Comparison of ENCODE assay signal across 28 mouse cellular contexts in the genomic region with DNA sequence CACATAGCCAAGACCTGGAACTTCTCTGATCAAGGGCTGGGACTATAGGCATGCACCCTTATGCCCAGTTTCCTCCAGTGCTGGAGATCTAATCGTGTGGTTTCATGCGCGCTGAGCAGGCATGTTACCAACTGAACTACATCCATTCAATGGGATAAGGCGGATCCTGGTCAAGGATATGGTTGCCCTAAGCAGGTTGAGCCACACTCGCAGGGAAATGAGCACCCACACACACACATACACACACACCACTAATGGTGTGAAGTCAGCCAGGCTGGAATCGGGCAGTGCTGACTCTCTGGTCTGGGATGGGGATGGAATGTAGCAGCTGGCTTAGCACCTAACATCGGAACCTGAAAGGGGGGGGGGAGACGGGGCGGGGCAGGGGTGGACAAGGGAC. TPM values are rescaled to one million over a fixed set of nuclear protein-coding genes. Genes with fewer than 3 reads are reported as not detected.
DNase-seq lines count a peak whose midpoint lies in the region; ATAC-seq and TF ChIP-seq lines count a peak whose summit lies in the region.
"Had no signal": no experiment of that assay in that cellular context is flagged by ENCODE, and none has a peak within 500 bp of the region (broad histone marks: within the 10 kb centered on the region; RNA-seq: fewer than 3 reads in every experiment).

No protein-coding gene starts in this region.

- no peak for ATAC-seq in intestine, embryonic 15.5 days
- ATAC-seq: forebrain, postnatal 0 days; inflammation-experienced regulatory T-cells, adult 6 months had no signal

- TF ChIP-seq CTCF in C2C12 (IDR thresholded peaks at IDR 0.05; ENCODE audit: control insufficient read depth, insufficient read depth, insufficient read length), result no peak

- peaks cover 2% of the 10 kb centered on the region for H3K79me3 ChIP-seq in C2C12 (ENCODE audit: low read depth)

- H3K27me3 ChIP-seq in C2C12 (ENCODE audit: control insufficient read depth, insufficient read depth, insufficient read length), result no peaks in the 10 kb centered on the region
- H3K27me3 ChIP-seq in intestine, embryonic 15.5 days (replicated peaks), result no peaks in the 10 kb centered on the region
- H3K27me3 ChIP-seq: CH12.LX; embryonic facial prominence, embryonic 15.5 days; hindbrain, embryonic 13.5 days had no signal

- H3ac ChIP-seq in C2C12 (ENCODE audit: control insufficient read depth, insufficient read length, low read depth), result peak overlapping the region; percentile 2

- WGBS in intestine, embryonic 15.5 days, result 93% methylated on average over 9 of the region's 9 CpGs

- peaks cover 18% of the 10 kb centered on the region for H3K4me1 ChIP-seq in intestine, embryonic 15.5 days (replicated peaks)
- H3K4me1 ChIP-seq: liver, embryonic 13.5 days had no signal

- H3K4me3 ChIP-seq in C2C12 (ENCODE audit: insufficient read depth, poor library complexity, severe bottlenecking), result no peak overlapping the region
- H3K4me3 ChIP-seq in intestine, embryonic 15.5 days (replicated peaks), result no peak overlapping the region
- H3K4me3 ChIP-seq: embryonic facial prominence, embryonic 15.5 days; heart, adult 2 months; hindbrain, embryonic 13.5 days; left cerebral cortex, adult 2 months; liver, embryonic 13.5 days had no signal

- H3K9me3 ChIP-seq in intestine, embryonic 15.5 days, result no peaks in the 10 kb centered on the region
- H3K9me3 ChIP-seq: embryonic facial prominence, embryonic 15.5 days; hindbrain, embryonic 13.5 days had no signal

- H3K79me2 ChIP-seq in C2C12 (ENCODE audit: control insufficient read depth, insufficient read depth), result peaks cover 22% of the 10 kb centered on the region

- H3K27ac ChIP-seq in intestine, embryonic 15.5 days, result 0 out of 2 replicates have a peak overlapping the region, but pooled peaks have one; percentile 80
- H3K27ac ChIP-seq: embryonic facial prominence, embryonic 15.5 days; heart, adult 2 months; hindbrain, embryonic 13.5 days; left cerebral cortex, adult 2 months; liver, embryonic 13.5 days had no signal

- peak; percentile 46 for DNase-seq in kidney, adult 9 months
- DNase-seq in kidney, adult 18-20 months, result no peak
- peak; percentile 35 for DNase-seq in kidney, postnatal 14 days
- DNase-seq in right cerebral cortex, adult 18-20 months, result no peak
- DNase-seq in adrenal gland, adult 18-20 months (ENCODE audit: low spot score in 2 of 2), result no peak
- DNase-seq: adrenal gland, postnatal 25 days; cerebellum, adult 8-10 months; forebrain, postnatal 0 days; gastrocnemius, postnatal 25 days; heart, adult 2 months; heart, postnatal 36 days; layer of hippocampus, adult 9-11 months; liver, embryonic 13.5 days; lung, embryonic 14.5 days; right cerebral cortex, postnatal 14 days; spleen, adult 18-20 months; thymus, postnatal 14 days had no signal

- no peaks in the 10 kb centered on the region for H3K36me3 ChIP-seq in C2C12 (ENCODE audit: control insufficient read depth, insufficient read depth)
- no peaks in the 10 kb centered on the region for H3K36me3 ChIP-seq in intestine, embryonic 15.5 days
- H3K36me3 ChIP-seq: embryonic facial prominence, embryonic 15.5 days; G1E; hindbrain, embryonic 13.5 days; liver, embryonic 13.5 days had no signal

- H3K9ac ChIP-seq in intestine, embryonic 15.5 days, result no peak overlapping the region
- H3K9ac ChIP-seq: embryonic facial prominence, embryonic 15.5 days; forebrain, postnatal 0 days; hindbrain, embryonic 13.5 days; liver, embryonic 13.5 days; lung, embryonic 14.5 days had no signal

- no peak overlapping the region for H3K4me2 ChIP-seq in intestine, embryonic 15.5 days (replicated peaks)
- H3K4me2 ChIP-seq: embryonic facial prominence, embryonic 15.5 days; hindbrain, embryonic 13.5 days; liver, embryonic 13.5 days; midbrain, embryonic 11.5 days had no signal

TF ChIP-seq in C2C12, 6 proteins besides CTCF, POLR2A, EP300 and RAD21:
- TF ChIP-seq CEBPB (IDR thresholded peaks at IDR 0.05; ENCODE audit: low read depth) (no peak), MAX (IDR thresholded peaks at IDR 0.05) (peak; percentile 64), MYOD1 (IDR thresholded peaks at IDR 0.05; ENCODE audit: control insufficient read depth, insufficient read length, low read depth) (peak; percentile 84)

RNA-seq across cellular contexts. Expression of a gene that starts 11.8 kb away (rescaled TPM):
- 8.6 TPM for polyA plus RNA-seq in C2C12 (2012; fragmentation: generic; extraction: Trizol)
- 1.1 and 2.6 TPM in 2 replicates for polyA plus RNA-seq in intestine, embryonic 15.5 days (2015; fragmentation: Nextera tagmentation; extraction: Ambion mirVana)
- total RNA-seq in adrenal gland, adult 18-20 months (2021), result 10 to 100 TPM; 18.0 to 86.4 TPM
- total RNA-seq: G1E; megakaryocyte progenitor cell, adult 5-6 weeks; neutrophil, adult 5-6 weeks had no signal
- polyA plus RNA-seq: G1E; inflammation-experienced regulatory T-cells, adult 6 months had no signal

RNA-seq across cellular contexts. Expression of a gene that starts 52.5 kb away (rescaled TPM):
- polyA plus RNA-seq in C2C12 (2012; fragmentation: generic; extraction: Trizol), result 36.9 TPM
- polyA plus RNA-seq in intestine, embryonic 15.5 days (2015; fragmentation: Nextera tagmentation; extraction: Ambion mirVana), result 69.0 and 69.5 TPM in 2 replicates
- 10 to 100 TPM; 78.4 to 92.3 TPM for total RNA-seq in adrenal gland, adult 18-20 months (2021)

RNA-seq across cellular contexts. Expression of a gene that starts 52.7 kb away (rescaled TPM):
- polyA plus RNA-seq in C2C12 (2012; fragmentation: generic; extraction: Trizol), result 91.8 TPM
- polyA plus RNA-seq in intestine, embryonic 15.5 days (2015; fragmentation: Nextera tagmentation; extraction: Ambion mirVana), result 123 and 126 TPM in 2 replicates
- total RNA-seq in adrenal gland, adult 18-20 months (2021), result 10 to 100 TPM; 54.0 to 65.8 TPM

Comparison
In these comparisons a context has a peak if more than half of its experiments do, and no peak if none do; other contexts are left out.
1. DNase-seq: peak in kidney, adult 9 months (single experiment) and kidney, postnatal 14 days (single experiment); none in kidney, adult 18-20 months (single experiment), right cerebral cortex, adult 18-20 months (single experiment) and adrenal gland, adult 18-20 months (0 of 2).